Mouse (Mus musculus): ENCODE results near the gene Uba7.

Gene Uba7

GRCm38 (mm10) chr9:107975399-107976386 lies at the start of gene Uba7:
Gene Uba7 (plus strand): TSS chr9:107975505.
- DNase-seq = peak; percentile 59

DNA sequence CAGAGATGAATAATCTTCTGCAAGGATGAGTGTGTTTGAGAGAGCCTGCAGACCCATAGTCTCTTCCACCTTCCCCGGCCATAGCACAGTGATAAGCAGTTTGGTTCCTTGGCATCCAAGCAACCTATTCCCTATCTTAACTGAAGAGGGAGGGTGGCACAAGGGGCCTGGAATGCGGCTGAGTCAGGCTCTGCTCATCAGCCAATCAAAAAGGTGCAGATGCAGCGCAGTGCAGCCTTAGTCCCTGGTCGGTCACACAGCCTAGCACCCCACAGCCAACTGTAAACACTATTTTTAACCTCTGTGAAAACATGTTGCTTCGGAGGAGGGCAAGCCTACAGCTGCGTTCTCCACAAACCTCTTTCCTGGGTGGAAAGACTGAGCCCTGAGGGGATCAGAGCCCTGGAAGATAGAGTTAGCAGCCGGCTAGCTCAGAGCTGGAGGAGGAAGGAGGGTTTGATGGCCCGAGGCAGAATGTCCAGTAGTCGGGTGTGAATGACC lies 48.3 kb upstream of the Uba7 start:
- DNase-seq = no peak

GRCm38 (mm10) chr9:107927749-107928148 lies 47.6 kb upstream of the Uba7 start:
- DNase-seq = no peak

GRCm38 (mm10) chr9:107928169-107928568 lies 47.1 kb upstream of the Uba7 start, which contains the start of gene Actl11:
Gene Actl11 (plus strand): TSS chr9:107928469.
- no peak for DNase-seq

DNA sequence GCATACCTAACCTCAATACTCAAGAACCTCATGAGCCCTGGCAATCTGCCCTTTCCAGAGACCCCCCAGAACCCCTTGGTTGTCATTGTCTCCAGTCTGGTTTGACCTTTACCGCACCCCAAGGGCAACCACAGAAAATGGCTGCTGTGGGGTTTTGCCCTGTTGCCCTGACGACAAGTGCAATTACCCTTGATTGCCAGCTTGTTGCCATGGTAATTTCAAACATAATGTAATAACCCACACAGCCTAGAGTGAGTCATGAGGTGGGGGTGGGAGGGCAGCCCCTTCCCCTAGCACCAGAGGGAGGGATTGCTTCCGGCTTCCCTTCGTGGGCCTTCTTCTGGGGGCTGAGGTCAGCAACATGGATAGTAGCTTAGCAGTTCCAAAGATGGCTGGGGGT lies 43.1 kb upstream of the Uba7 start:
- DNase-seq = no peak

GRCm38 (mm10) chr9:107934146-107934545 lies 41.2 kb upstream of the Uba7 start:
- no peak for DNase-seq

DNA sequence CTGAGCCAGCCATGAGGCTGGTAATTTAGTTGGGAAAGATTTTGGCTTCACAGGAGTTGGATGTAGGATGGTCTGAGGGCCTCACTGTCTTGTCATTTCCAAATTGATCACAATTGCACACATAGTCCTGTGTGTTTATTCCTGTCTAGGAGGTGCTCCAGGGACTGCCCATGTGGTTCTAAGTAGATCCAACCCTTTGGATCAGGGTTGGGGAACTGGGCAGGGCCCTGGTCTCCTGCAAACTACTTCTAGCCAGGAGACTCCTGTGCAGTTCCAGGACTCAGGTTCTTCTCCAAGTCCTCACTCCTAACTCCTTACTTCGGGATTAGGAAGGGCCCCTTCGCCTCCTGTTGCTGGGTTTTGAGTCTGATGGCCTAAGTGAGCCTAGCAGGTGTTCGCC lies 39.9 kb upstream of the Uba7 start, which contains the start of gene Camkv:
Gene Camkv (plus strand): TSS at position 301 of the 400 bp plus-strand sequence.
- no peak for DNase-seq

GRCm38 (mm10) chr9:107935790-107936214 lies 39.5 kb upstream of the Uba7 start:
- DNase-seq = no peak

DNA sequence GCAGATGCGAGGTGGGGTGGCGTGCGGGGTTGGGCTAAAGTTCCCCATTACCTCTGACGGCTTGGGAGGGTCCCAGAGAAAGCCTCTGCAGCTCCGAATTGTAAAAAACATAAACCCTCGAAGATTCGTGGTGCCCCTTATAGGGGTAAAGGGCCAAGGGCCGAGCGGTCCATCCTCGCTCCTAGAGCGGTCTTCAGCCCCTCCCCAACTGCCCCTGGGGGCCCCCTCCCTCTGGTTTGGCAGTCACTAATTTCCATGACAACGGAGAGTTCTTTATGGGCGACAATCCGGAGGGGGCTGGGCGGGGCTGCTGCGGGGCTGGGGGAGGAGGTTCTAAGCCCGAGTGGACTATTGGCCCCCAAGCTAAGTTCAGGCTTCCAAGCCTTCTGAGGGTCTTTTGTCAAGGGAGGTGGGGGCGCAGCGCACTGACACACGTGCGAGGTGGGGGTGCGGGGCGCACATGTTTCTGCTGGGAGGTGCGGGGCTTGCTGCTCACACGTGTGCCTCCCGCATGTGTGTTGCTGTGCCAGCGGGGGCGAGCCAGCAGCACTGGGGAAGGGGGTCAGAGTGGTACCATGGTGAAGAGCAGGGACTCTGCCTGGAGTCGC lies 39.0 kb upstream of the Uba7 start:
- no peak for DNase-seq

DNA sequence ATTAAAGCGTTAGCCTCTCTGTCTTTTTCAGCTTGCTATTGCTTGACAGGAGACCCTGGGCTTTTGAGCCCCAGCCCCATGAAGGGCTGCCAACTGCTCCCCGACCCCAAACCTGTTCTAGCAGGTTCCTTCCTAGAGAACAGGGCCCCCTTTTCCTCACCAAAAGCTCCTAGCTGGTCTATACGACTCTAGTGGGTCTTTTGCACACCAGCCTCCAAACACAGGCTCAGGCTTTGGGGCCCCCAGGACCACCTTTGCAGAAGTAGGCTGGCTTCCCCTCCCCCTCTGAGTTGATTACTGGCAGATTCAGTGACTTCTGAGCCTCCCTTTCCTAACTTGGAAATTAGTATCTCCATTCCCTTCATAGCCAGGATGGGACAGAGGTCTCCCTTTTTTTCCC lies 38.5 kb upstream of the Uba7 start:
- DNase-seq = no peak

GRCm38 (mm10) chr9:107947241-107948194 lies 27.8 kb upstream of the Uba7 start:
- DNase-seq = no peak

GRCm38 (mm10) chr9:107949184-107949921 lies 26.0 kb upstream of the Uba7 start:
- DNase-seq = no peak

GRCm38 (mm10) chr9:107949922-107950235 lies 25.4 kb upstream of the Uba7 start, which contains the start of gene Traip:
Gene Traip (plus strand): TSS chr9:107950136.
- DNase-seq = no peak

GRCm38 (mm10) chr9:107950460-107951355 lies 24.6 kb upstream of the Uba7 start:
- peak; percentile 94 for DNase-seq

GRCm38 (mm10) chr9:107955613-107956289 lies 19.6 kb upstream of the Uba7 start:
- no peak for DNase-seq

DNA sequence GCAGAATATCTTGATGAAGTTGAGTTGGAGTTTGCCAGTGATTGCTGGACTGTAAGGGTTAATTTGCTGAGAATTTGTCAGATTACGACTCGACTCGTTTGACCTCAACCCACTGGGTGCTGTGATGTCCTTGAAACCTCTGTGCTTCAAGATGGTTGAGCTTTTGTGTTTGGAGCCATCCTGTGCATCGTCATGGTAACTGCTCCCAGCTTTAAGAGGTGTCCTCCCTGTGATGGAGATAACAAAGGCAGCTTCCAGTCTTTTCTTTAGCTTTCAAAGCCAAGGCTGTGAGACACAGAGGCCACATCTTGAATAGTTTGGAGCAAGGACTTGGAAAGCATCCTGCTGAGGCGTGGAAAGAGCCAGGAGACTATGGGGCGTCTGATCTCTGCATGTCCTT lies 18.2 kb upstream of the Uba7 start:
- DNase-seq = no peak

DNA sequence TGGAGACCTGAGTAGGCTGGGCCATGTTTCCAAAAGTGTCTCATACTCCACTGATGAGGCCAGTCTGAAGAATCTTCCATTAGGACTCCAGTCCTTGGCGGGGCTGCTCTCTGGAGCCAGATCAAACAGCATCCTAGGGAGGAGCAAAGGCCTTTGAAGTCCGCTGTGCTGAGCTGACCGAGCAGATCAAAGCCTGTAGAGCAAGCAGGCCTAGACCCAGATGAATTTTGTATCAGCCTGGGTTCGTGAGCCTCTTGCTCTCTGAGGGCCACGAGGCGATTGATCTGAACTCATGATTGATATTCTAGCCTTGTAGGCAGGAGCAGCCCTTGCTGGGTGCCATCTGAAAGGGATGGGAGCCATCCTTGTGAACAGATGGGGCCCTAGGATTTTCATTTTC lies 15.4 kb upstream of the Uba7 start:
- DNase-seq = no peak

DNA sequence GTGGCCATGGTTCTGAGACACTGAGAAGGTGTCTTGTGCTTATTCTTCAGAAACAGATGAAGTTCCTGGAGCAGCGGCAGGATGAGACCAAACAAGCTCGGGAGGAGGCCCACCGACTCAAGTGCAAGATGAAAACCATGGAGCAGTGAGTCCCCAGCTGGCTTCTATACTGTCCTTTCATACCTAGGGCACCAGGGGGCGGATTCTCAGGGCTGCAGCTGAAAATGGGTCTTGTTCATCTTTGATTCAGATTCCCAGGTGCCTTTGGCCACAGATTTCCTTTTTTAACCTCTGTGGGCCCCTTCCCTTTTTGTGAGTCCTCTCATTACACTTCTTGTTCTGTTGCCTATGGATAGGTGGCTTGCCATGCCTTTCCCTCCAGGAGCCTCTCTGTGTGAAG lies 14.4 kb upstream of the Uba7 start:
- DNase-seq = no peak

- no peak for DNase-seq
Measured at GRCm38 (mm10) chr9:107961351-107961762, 13.9 kb upstream of the Uba7 start.

- DNase-seq = no peak
Measured at GRCm38 (mm10) chr9:107961881-107962280, 13.4 kb upstream of the Uba7 start.

Data from kidney, adult 9 months (tissue).